Mouse (Mus musculus) liver, postnatal 0 days (tissue): ENCODE measurements at regions not wholly inside any gene's neighbourhood (a gene's known extent, or its start where the extent isn't known, plus 50 kb on each side); places are given as distances from the start of the nearest gene placed in this dataset.

Source experiments
- ATAC-seq: fragments of 200-750 bp; cut with Nextera tagmentation; 2 replicates; pipeline ENCODE4 v1.8.0; 2017; ENCODE audit warnings: mild to moderate bottlenecking, moderate library complexity
- DNase-seq: peaks from one replicate; pipeline ENCODE4 v3.0.0-alpha.2; 2016
- H3K27ac ChIP-seq: fragments of 300-500 bp; sonication (generic); 2 replicates; pipeline ENCODE4 v1.5.1; 2014; ENCODE audit warnings: antibody characterized with exemption, moderate library complexity, mild to moderate bottlenecking, low read depth
- H3K27me3 ChIP-seq: fragments of 300-500 bp; sonication (generic); 2 replicates; pipeline ENCODE4 v1.6.1; 2014; ENCODE audit warnings: low read length, control low read depth, mixed read lengths; ENCODE audit not compliant: insufficient read depth
- H3K36me3 ChIP-seq: fragments of 300-500 bp; sonication (generic); replicated peaks from 2 replicates; pipeline ENCODE4 v1.6.1; 2014; ENCODE audit warnings: mild to moderate bottlenecking, control low read depth, low read length, moderate library complexity, mixed read lengths; ENCODE audit not compliant: insufficient read depth
- H3K4me1 ChIP-seq: fragments of 300-500 bp; sonication (generic); 2 replicates; pipeline ENCODE4 v1.6.1; 2014; ENCODE audit warnings: antibody characterized with exemption, mild to moderate bottlenecking, control low read depth; ENCODE audit not compliant: insufficient read depth
- H3K4me2 ChIP-seq: fragments of 300-500 bp; sonication (generic); 2 replicates; pipeline ENCODE4 v1.6.1; 2014; ENCODE audit warnings: low read depth, mild to moderate bottlenecking, low read length, moderate library complexity, mixed read lengths
- H3K4me3 ChIP-seq: fragments of 300-500 bp; sonication (generic); 2 replicates; pipeline ENCODE4 v1.5.1; 2014; ENCODE audit warnings: low read depth, low read length
- H3K9ac ChIP-seq: fragments of 300-500 bp; sonication (generic); replicated peaks from 2 replicates; pipeline ENCODE4 v1.6.1; 2014; ENCODE audit warnings: mild to moderate bottlenecking, moderate library complexity
- H3K9me3 ChIP-seq: fragments of 300-500 bp; sonication (generic); 2 replicates; pipeline ENCODE4 v1.6.1; 2016; ENCODE audit warnings: mild to moderate bottlenecking, control low read depth, low read length, mixed read lengths
- CTCF ChIP-seq: sonication (generic); IDR thresholded peaks from 2 replicates; pipeline ENCODE4 v1.5.1; 2016; ENCODE audit warnings: antibody characterized with exemption, low read depth
- EP300 ChIP-seq: IDR thresholded peaks from 2 replicates; pipeline ENCODE4 v1.6.1; 2016; ENCODE audit warnings: antibody characterized with exemption, low read depth, mild to moderate bottlenecking
- WGBS: fragments of 180-500 bp; shearing (Covaris S2); extraction: QIAGEN DNeasy Blood & Tissue Kit; methylation state at CpG from one replicate; pipeline ENCODE4 v1.1.7; 2014; ENCODE audit not compliant: insufficient replicate concordance; 5-methylcytosine and 5-hydroxymethylcytosine counted together

DNA sequence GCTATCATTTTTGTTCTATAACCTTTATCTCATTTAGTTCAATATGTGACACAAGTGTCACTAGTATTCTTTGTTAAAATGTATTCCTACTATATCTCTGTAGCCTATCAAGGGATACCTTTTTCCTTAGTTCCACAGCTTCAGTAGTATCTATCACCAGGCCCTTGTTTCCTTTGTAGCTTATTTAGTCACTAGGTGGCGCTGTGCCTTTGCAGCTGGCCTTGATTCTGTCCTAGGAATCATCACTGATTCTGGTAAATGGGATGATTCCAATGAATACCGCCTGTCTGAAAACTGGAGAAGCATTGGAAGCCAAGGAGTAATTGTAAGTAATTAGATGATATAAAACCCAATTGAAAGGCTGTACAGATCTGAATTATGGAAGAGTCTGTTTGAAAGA lies 139.3 kb downstream of the Dcaf12l2 start:
- no peak overlapping the region for H3K4me3 ChIP-seq
- WGBS: 24% methylated on average over 2 of the region's 2 CpGs
- DNase-seq: no peak

More for the DNA sequence above, 139.3 kb downstream of the Dcaf12l2 start:
- H3K9ac ChIP-seq: no peak overlapping the region
- no peak for ATAC-seq
- H3K4me2 ChIP-seq: no peak overlapping the region
- H3K27me3 ChIP-seq: no peaks in the 10 kb centered on the region
- no peak overlapping the region for H3K27ac ChIP-seq
- no peak for TF ChIP-seq EP300
- peak; percentile 43 for TF ChIP-seq CTCF
- H3K9me3 ChIP-seq: no peaks in the 10 kb centered on the region
- no peaks in the 10 kb centered on the region for H3K36me3 ChIP-seq
- H3K4me1 ChIP-seq: no peaks in the 10 kb centered on the region
